Comparison of ENCODE assay signal across 20 mouse cellular contexts in genomic region chr6:139934861-139935260, GRCm38 (mm10).
DNase-seq lines count a peak whose midpoint lies in the region; ATAC-seq and TF ChIP-seq lines count a peak whose summit lies in the region.
"Had no signal": no experiment of that assay in that cellular context is flagged by ENCODE, and none has a peak within 500 bp of the region (broad histone marks: within the 10 kb centered on the region; RNA-seq: fewer than 3 reads in every experiment).

No protein-coding gene starts in this region.

- no peaks in the 10 kb centered on the region for H3K4me1 ChIP-seq in forebrain, embryonic 15.5 days
- no peaks in the 10 kb centered on the region for H3K4me1 ChIP-seq in forebrain, embryonic 10.5 days
- H3K4me1 ChIP-seq in forebrain, embryonic 16.5 days (replicated peaks; ENCODE audit: control insufficient read depth, insufficient read depth, low read length) = no peaks in the 10 kb centered on the region
- H3K4me1 ChIP-seq in thymus, adult 2 months (replicated peaks; ENCODE audit: control insufficient read depth, insufficient read depth, low read length) = no peaks in the 10 kb centered on the region
- H3K4me1 ChIP-seq: heart, embryonic 10.5 days; hindbrain, embryonic 12.5 days had no signal

- H3K27me3 ChIP-seq in forebrain, embryonic 15.5 days = no peaks in the 10 kb centered on the region
- H3K27me3 ChIP-seq in forebrain, embryonic 10.5 days (ENCODE audit: poor library complexity, severe bottlenecking) = no peaks in the 10 kb centered on the region
- H3K27me3 ChIP-seq in forebrain, embryonic 16.5 days (replicated peaks; ENCODE audit: control insufficient read depth, insufficient read depth, low read length) = no peaks in the 10 kb centered on the region
- no peaks in the 10 kb centered on the region for H3K27me3 ChIP-seq in thymus, adult 2 months (ENCODE audit: control insufficient read depth, insufficient read depth, low read length)
- H3K27me3 ChIP-seq: hindbrain, embryonic 12.5 days had no signal

- H3K36me3 ChIP-seq in forebrain, embryonic 15.5 days = no peaks in the 10 kb centered on the region
- no peaks in the 10 kb centered on the region for H3K36me3 ChIP-seq in forebrain, embryonic 10.5 days (replicated peaks)
- H3K36me3 ChIP-seq in forebrain, embryonic 16.5 days (ENCODE audit: control insufficient read depth, insufficient read depth) = no peaks in the 10 kb centered on the region
- no peaks in the 10 kb centered on the region for H3K36me3 ChIP-seq in thymus, adult 2 months (ENCODE audit: control insufficient read depth, insufficient read depth, low read length)
- H3K36me3 ChIP-seq: heart, embryonic 10.5 days; hindbrain, embryonic 12.5 days had no signal

- WGBS in forebrain, embryonic 15.5 days = 56% methylated on average over 2 of the region's 2 CpGs
- 95% methylated on average over 2 of the region's 2 CpGs for WGBS in forebrain, embryonic 10.5 days
- WGBS in forebrain, embryonic 16.5 days = 72% methylated on average over 2 of the region's 2 CpGs
- WGBS in thymus, adult 2 months = 73% methylated on average over 2 of the region's 2 CpGs

- peak; percentile 53; the same call in 1 of the 2 replicates for ATAC-seq in forebrain, embryonic 15.5 days (replicated peaks)
- ATAC-seq in forebrain, embryonic 16.5 days = peak; percentile 79
- ATAC-seq: CD4-positive, CD25-positive, alpha-beta regulatory T cell, adult 4 months; hindbrain, postnatal 0 days; inflammation-experienced regulatory T-cells, adult 6 months; intestine, embryonic 16.5 days had no signal

- no peaks in the 10 kb centered on the region for H3K9me3 ChIP-seq in forebrain, embryonic 15.5 days
- no peaks in the 10 kb centered on the region for H3K9me3 ChIP-seq in forebrain, embryonic 10.5 days
- no peaks in the 10 kb centered on the region for H3K9me3 ChIP-seq in forebrain, embryonic 16.5 days (ENCODE audit: control insufficient read depth, low read length)
- H3K9me3 ChIP-seq: heart, embryonic 10.5 days; hindbrain, embryonic 12.5 days had no signal

- no peak overlapping the region for H3K4me3 ChIP-seq in forebrain, embryonic 15.5 days
- H3K4me3 ChIP-seq in forebrain, embryonic 10.5 days = no peak overlapping the region
- no peak overlapping the region for H3K4me3 ChIP-seq in forebrain, embryonic 16.5 days (replicated peaks; ENCODE audit: low read length)
- H3K4me3 ChIP-seq in thymus, adult 2 months (ENCODE audit: control insufficient read depth, insufficient read depth, low read length) = no peak overlapping the region
- H3K4me3 ChIP-seq: heart, adult 2 months; heart, embryonic 10.5 days; hindbrain, embryonic 12.5 days had no signal

- no peak overlapping the region for H3K27ac ChIP-seq in forebrain, embryonic 15.5 days (replicated peaks)
- no peak overlapping the region for H3K27ac ChIP-seq in forebrain, embryonic 10.5 days
- no peak overlapping the region for H3K27ac ChIP-seq in forebrain, embryonic 16.5 days (ENCODE audit: low read length)
- no peak overlapping the region for H3K27ac ChIP-seq in thymus, adult 2 months (ENCODE audit: control insufficient read depth, insufficient read depth, low read length)
- H3K27ac ChIP-seq: heart, adult 2 months; heart, embryonic 10.5 days; hindbrain, embryonic 12.5 days; hindbrain, postnatal 0 days had no signal

- TF ChIP-seq POLR2A in thymus, adult 2 months (IDR thresholded peaks at IDR 0.05; ENCODE audit: control insufficient read depth, extremely low read depth, insufficient read depth, low read length, poor library complexity) = no peak

- H3K9ac ChIP-seq in forebrain, embryonic 15.5 days (replicated peaks) = no peak overlapping the region
- H3K9ac ChIP-seq in forebrain, embryonic 16.5 days (replicated peaks; ENCODE audit: low read depth, low read length) = no peak overlapping the region
- H3K9ac ChIP-seq: hindbrain, embryonic 12.5 days had no signal

- no peak overlapping the region for H3K4me2 ChIP-seq in forebrain, embryonic 15.5 days (replicated peaks)
- H3K4me2 ChIP-seq in forebrain, embryonic 16.5 days (ENCODE audit: low read length) = no peak overlapping the region
- H3K4me2 ChIP-seq: hindbrain, embryonic 12.5 days had no signal

- TF ChIP-seq CTCF in thymus, adult 2 months (IDR thresholded peaks at IDR 0.05; ENCODE audit: borderline replicate concordance, control insufficient read depth, extremely low read depth, insufficient read depth, low read length, poor library complexity) = no peak

- no peak for DNase-seq in forebrain, embryonic 10.5 days (ENCODE audit: extremely low spot score, low spot score)
- peak; percentile 36 for DNase-seq in layer of hippocampus, adult 9-11 months
- DNase-seq in layer of hippocampus, adult 9-10 months (ENCODE audit: low spot score) = no peak
- no peak for DNase-seq in thymus, adult 2 months
- DNase-seq: adrenal gland, adult 2 months; adrenal gland, postnatal 14 days; cerebellum, adult 18-20 months; cerebellum, adult 9-10 months; cerebellum, postnatal 14 days; gastrocnemius, postnatal 25 days; heart, adult 2 months; kidney, adult 18-20 months had no signal
